Mouse (Mus musculus) forebrain, embryonic 16.5 days (tissue): Measurements from ENCODE around the gene 9230102O04Rik. TPM values are rescaled to one million over a fixed set of nuclear protein-coding genes. Genes with fewer than 3 reads are reported as not detected.
A peak's percentile ranks its signal among the peaks of the same experiment; 100 is the strongest.

Experiments
- ATAC-seq: fragments of 200-750 bp; cut with Nextera tagmentation; 2 replicates; pipeline ENCODE4 v1.8.0; 2017; ENCODE audit warnings: mild to moderate bottlenecking, moderate library complexity
- H3K27ac ChIP-seq: fragments of 300-500 bp; sonication (generic); 2 replicates; pipeline ENCODE4 v1.5.1; 2014; ENCODE audit warnings: low read length, control low read depth
- H3K27me3 ChIP-seq: fragments of 300-500 bp; sonication (generic); replicated peaks from 2 replicates; pipeline ENCODE4 v1.6.1; 2014; ENCODE audit warnings: low read length; ENCODE audit not compliant: control insufficient read depth, insufficient read depth
- H3K36me3 ChIP-seq: fragments of 300-500 bp; sonication (generic); 2 replicates; pipeline ENCODE4 v1.6.1; 2014; ENCODE audit not compliant: control insufficient read depth, insufficient read depth
- H3K4me1 ChIP-seq: fragments of 300-500 bp; sonication (generic); replicated peaks from 2 replicates; pipeline ENCODE4 v1.6.1; 2014; ENCODE audit warnings: low read length; ENCODE audit not compliant: control insufficient read depth, insufficient read depth
- H3K4me2 ChIP-seq: fragments of 300-500 bp; sonication (generic); 2 replicates; pipeline ENCODE4 v1.6.1; 2014; ENCODE audit warnings: mild to moderate bottlenecking, low read length, control low read depth
- H3K4me3 ChIP-seq: fragments of 300-500 bp; sonication (generic); replicated peaks from 2 replicates; pipeline ENCODE4 v1.5.1; 2014; ENCODE audit warnings: mild to moderate bottlenecking, low read length, control low read depth
- H3K9ac ChIP-seq: fragments of 300-500 bp; sonication (generic); replicated peaks from 2 replicates; pipeline ENCODE4 v1.6.1; 2014; ENCODE audit warnings: low read depth, low read length, control low read depth
- H3K9me3 ChIP-seq: fragments of 300-500 bp; sonication (generic); 2 replicates; pipeline ENCODE4 v1.6.1; 2016; ENCODE audit warnings: low read length; ENCODE audit not compliant: control insufficient read depth
- WGBS: fragments of 180-500 bp; shearing (Covaris S2); extraction: QIAGEN DNeasy Blood & Tissue Kit; methylation state at CpG from one replicate; pipeline ENCODE4 v1.1.7; 2014; 5-methylcytosine and 5-hydroxymethylcytosine counted together
- polyA plus RNA-seq: library from polyadenylated mRNA; unstranded; fragments of >200 nt; fragmentation: Nextera tagmentation; extraction: Ambion mirVana; gene quantifications from 2 replicates; pipeline ENCODE4 v1.2.1, GENCODE M21; 2015

The 9230102O04Rik gene
- polyA plus RNA-seq, result not detected in 2 replicates

DNA sequence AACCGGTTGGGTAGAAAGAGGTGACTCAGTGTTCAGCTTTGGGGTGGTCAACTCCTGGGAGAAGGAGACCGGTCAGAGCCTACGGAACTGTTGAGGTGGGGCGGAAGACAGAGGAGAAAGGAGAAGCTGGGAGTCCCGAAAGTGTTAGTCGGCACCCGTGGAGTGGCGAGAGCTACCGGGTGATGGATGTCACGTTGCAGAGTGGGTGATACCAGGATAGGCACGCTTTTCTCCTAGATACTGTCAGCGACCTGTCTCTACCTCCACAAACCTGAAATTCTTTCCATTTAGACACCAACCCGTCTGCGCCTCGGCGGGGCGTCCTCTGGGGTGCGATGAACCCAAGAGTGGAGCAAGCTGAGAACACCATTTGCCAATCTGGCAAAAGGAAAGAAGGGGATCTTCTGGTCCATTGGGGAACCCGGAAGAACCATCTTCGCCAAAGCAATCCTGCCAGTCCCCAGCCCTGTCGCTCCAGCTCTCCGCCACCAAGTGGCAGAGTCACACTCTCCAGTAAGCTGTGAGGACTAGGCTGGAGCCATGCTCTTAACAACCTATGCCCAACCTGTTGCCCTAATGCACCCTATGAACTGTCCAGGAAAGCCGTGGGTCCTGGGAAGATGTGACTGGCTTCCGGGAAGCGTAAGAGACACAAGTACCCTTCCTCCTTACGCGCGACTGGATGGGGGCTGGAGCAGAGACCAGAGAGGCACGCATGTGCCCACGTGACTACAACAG is at the start of gene 9230102O04Rik:
Gene 9230102O04Rik, minus strand, starts transcription at position 628 of the 738 bp plus-strand sequence.
- Histone ChIP-seq H3K4me3 (no peak within 1 kb of the TSS), H3K4me2 (no peak within 1 kb of the TSS)
- ATAC-seq, result peak; percentile 49

DNA sequence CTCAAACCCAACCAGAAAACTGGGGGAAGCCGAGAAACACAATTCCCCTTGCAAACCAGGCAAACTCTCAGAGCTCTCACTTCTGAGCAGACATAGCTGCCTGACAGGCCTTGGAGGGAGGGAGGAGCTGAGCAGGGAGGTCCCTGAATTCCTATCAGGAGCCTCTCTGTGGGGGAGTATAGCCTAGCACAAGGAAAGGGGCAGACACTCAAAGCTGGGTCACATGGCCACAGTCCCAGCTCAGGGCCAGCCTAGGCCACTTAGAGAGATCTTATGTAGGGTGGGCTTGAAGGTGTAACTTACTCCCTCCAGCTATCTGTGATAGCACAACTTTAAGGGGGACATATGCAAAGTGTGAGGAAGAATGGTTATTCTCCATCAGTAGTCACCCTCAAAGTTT is 46.6 kb upstream of the 9230102O04Rik start:
- Histone ChIP-seq H3K9me3 (no peaks in the 10 kb centered on the region), H3K27ac (no peak overlapping the region), H3K4me1 (no peaks in the 10 kb centered on the region), H3K36me3 (no peaks in the 10 kb centered on the region), H3K27me3 (no peaks in the 10 kb centered on the region), H3K4me2 (no peak overlapping the region), H3K4me3 (no peak overlapping the region), H3K9ac (no peak overlapping the region)
- 17% methylated on average over 1 of the region's 1 CpGs for WGBS
- ATAC-seq, result no peak

More for the DNA sequence above, at the start of gene 9230102O04Rik:
- WGBS, result under 1% methylated on average over 30 of the region's 30 CpGs
- Histone ChIP-seq H3K9me3 (no peaks in the 10 kb centered on the region), H3K27me3 (peaks cover 67% of the 10 kb centered on the region), H3K36me3 (no peaks in the 10 kb centered on the region), H3K27ac (no peak within 1 kb of the TSS), H3K9ac (no peak within 1 kb of the TSS), H3K4me1 (peaks cover 7% of the 10 kb centered on the region)

DNA sequence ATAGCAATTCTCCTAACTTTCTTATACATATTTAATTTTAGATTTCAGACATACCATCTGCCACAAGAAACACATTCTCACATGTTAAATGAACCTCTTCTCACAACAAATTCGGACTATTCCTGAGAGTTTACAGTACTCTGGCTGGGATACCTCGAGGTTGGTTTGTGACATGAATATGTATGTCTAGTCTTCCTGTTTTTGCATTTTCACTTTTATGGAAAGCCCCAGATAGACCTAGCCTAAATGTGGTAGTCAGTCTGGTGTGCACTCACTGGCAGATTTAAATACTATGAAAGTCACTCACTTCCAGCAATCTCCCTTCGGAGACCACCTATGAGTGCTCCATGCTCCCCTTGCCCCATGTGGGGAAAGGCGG is 37.6 kb upstream of the 9230102O04Rik start:
- ATAC-seq, result peak; percentile 45
- H3K9ac ChIP-seq, result no peak overlapping the region
- H3K36me3 ChIP-seq, result no peaks in the 10 kb centered on the region
- H3K4me3 ChIP-seq, result no peak overlapping the region
- no peak overlapping the region for H3K4me2 ChIP-seq
- H3K27ac ChIP-seq, result no peak overlapping the region
- WGBS, result 43% methylated on average over 4 of the region's 4 CpGs
- H3K27me3 ChIP-seq, result no peaks in the 10 kb centered on the region
- no peaks in the 10 kb centered on the region for H3K9me3 ChIP-seq
- H3K4me1 ChIP-seq, result peaks cover 11% of the 10 kb centered on the region

DNA sequence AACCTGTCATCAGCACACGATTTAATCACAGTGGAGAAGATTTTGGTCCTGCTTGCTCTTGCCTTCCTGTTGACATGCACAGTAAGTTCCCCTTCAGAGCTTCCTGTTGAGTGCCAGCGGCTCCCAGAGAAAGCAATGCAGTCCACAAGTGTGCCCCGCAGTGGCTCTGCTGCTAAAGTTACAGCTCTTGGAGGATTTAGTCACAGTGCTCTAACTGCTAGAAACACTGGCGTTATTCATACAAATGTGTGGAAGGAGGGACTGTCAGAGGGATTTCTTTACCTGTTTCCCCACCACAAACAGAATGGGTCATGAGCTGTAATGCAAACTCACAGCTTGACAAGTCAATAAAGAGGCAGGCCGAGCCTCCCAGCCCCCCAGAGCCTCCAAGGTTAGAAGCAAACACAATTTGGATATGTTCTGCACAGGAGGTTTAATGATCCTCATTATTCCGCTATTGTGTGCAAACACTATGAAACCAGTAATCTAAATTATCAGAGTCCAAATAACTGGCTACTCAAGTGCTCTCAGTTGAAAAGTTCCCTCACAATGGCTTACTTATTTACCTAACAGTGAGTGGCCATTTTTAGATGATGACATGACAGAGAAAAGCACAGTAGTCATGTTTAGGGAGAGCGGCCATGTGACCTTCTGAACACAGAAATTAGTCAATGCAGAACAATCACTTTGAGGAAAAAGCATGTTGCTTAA is 37.0 kb upstream of the 9230102O04Rik start:
- H3K36me3 ChIP-seq, result no peaks in the 10 kb centered on the region
- ATAC-seq, result peak; percentile 72
- no peaks in the 10 kb centered on the region for H3K27me3 ChIP-seq
- WGBS, result 14% methylated on average over 7 of the region's 7 CpGs
- no peak overlapping the region for H3K4me3 ChIP-seq
- H3K4me2 ChIP-seq, result no peak overlapping the region
- H3K9ac ChIP-seq, result no peak overlapping the region
- no peak overlapping the region for H3K27ac ChIP-seq
- H3K4me1 ChIP-seq, result peaks cover 11% of the 10 kb centered on the region
- no peaks in the 10 kb centered on the region for H3K9me3 ChIP-seq

DNA sequence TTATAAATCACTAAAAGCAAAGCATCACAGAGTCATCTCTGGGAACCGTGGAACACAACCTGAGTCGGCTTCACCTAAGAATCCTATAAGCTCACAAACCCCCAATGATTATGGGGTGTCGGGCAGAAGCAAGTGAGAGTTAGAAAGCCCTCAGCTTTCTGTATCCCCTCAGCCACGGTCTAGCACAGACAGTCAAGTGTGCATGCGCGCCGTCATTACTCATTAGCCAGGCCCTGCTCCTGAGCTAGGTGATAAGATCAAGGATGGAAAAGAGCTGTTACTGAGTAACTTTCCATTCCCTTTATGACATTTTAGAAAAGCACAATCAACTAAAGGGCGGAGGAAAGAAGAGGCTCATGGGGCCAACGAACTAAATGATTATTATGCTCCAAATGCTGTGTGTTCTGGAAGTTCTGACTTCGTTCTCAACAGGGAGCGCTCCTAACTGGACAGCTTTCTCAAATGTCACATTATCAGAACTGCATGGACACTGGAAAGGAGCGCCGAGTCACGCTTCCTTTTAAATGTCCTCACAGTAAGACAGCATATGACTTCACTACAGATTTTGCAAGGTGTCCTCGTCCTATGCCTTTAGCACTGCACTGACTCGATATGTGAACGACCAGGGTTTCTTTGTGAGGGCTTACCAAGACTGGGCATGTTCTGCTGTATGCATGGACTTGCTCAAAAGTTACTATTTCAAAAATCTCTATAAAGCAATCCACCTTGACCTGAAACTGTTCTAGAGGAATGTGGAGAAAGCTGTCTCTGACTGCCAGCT is 29.5 kb upstream of the 9230102O04Rik start:
- Histone ChIP-seq H3K36me3 (0 out of 2 replicates have a peak, but pooled peaks cover 5% of the 10 kb centered on the region), H3K4me1 (no peaks in the 10 kb centered on the region), H3K4me3 (no peak overlapping the region), H3K27me3 (no peaks in the 10 kb centered on the region), H3K9ac (no peak overlapping the region), H3K4me2 (no peak overlapping the region), H3K27ac (no peak overlapping the region), H3K9me3 (no peaks in the 10 kb centered on the region)
- WGBS, result 95% methylated on average over 17 of the region's 17 CpGs
- ATAC-seq, result no peak

DNA sequence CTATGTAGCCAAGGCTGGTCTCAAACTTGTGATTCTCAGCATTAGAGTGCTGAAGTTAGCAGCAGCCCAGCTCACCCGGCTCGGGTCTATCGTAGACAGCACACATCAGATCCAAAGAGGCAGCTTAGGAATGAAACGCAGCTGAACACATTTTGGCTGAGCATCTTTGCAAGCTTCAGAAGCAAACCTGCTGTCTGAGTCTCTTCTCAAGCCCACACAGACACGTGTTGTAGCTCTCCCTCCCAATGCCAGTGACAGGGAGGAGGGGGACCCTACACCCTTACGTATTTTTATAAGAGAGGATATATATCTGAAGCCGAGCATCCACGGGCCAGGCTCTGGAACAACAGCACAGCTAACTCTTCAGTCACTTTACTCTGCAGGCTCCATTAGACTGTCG is 28.3 kb upstream of the 9230102O04Rik start:
- no peaks in the 10 kb centered on the region for H3K9me3 ChIP-seq
- 0 out of 2 replicates have a peak, but pooled peaks cover 5% of the 10 kb centered on the region for H3K36me3 ChIP-seq
- no peaks in the 10 kb centered on the region for H3K4me1 ChIP-seq
- no peak overlapping the region for H3K4me3 ChIP-seq
- no peak overlapping the region for H3K9ac ChIP-seq
- H3K27me3 ChIP-seq, result no peaks in the 10 kb centered on the region
- 93% methylated on average over 9 of the region's 9 CpGs for WGBS
- no peak overlapping the region for H3K27ac ChIP-seq
- no peak for ATAC-seq
- H3K4me2 ChIP-seq, result no peak overlapping the region

DNA sequence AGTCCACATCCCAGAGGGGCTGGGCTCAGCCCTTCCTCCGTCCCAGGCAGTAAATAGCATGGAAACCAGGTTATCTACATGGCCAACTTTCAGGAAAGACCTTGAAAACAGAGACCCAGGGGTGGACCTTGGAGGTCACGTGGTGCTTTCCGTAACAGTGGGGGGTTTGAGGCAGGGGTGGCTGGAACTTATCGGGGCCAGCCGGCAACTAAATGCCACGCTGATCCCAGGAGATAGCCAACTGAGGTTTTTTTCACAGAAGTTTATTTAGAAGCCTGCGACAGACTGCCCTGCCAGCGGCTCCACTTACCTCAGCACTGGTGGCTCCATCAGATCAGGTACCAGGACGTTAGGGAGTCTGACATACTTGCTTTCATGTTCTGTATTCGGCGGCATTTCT is 16.7 kb upstream of the 9230102O04Rik start:
- Histone ChIP-seq H3K4me1 (no peaks in the 10 kb centered on the region), H3K4me2 (no peak overlapping the region), H3K36me3 (no peaks in the 10 kb centered on the region), H3K27me3 (peaks cover 3% of the 10 kb centered on the region; the same call in 1 of the 2 replicates), H3K27ac (no peak overlapping the region), H3K9ac (no peak overlapping the region), H3K9me3 (no peaks in the 10 kb centered on the region), H3K4me3 (no peak overlapping the region)
- no peak for ATAC-seq
- WGBS, result 8% methylated on average over 11 of the region's 11 CpGs

DNA sequence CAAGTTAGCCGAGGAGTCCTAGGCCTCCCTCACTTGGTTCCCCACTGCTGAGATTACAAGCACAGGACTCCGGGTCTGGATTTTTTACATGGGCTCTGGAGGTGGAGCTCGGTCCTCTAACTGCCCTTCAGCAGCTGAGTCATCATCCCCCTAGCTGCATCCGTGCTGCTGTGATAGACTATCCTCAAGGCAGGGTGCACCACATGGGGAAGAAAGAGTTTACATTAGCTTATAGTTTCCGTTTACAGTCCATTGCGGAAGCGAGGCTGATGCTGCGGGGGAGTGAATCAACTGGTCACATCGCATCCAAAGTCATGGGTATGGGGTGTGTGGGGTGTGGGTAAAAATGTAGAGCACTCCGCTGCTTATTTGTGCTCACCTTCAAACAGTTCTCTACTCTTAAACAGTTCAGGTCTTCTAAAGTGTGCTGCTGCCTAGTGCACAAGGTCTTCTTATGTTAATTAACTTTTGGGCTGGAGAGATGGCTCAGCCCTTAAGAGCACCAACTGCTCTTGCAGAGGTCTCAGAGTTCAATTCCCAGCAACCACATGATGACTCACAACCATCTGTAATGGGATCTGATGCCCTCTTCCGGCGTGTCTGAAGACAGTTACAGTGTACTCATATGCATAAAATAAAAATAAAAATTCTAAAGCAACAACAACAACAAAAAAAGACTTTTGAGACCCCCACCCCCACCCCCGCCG is 14.7 kb upstream of the 9230102O04Rik start:
- ATAC-seq, result no peak
- H3K27ac ChIP-seq, result no peak overlapping the region
- H3K36me3 ChIP-seq, result no peaks in the 10 kb centered on the region
- no peak overlapping the region for H3K4me3 ChIP-seq
- peaks cover 10% of the 10 kb centered on the region for H3K27me3 ChIP-seq
- H3K4me2 ChIP-seq, result no peak overlapping the region
- no peak overlapping the region for H3K9ac ChIP-seq
- 70% methylated on average over 14 of the region's 14 CpGs for WGBS
- H3K9me3 ChIP-seq, result no peaks in the 10 kb centered on the region
- H3K4me1 ChIP-seq, result no peaks in the 10 kb centered on the region
